Mouse (Mus musculus) lung, adult 2 months (tissue): Measurements from ENCODE around the gene Mroh8.

Experiments
- CTCF ChIP-seq: fragments of 200-500 bp; IDR thresholded peaks from 2 replicates; pipeline ENCODE4 v1.5.1; 2011; ENCODE audit warnings: mild to moderate bottlenecking, low read length, control low read depth; ENCODE audit not compliant: insufficient read depth
- POLR2A ChIP-seq: fragments of 200-500 bp; IDR thresholded peaks from 2 replicates; pipeline ENCODE4 v1.6.1; 2011; ENCODE audit warnings: low read depth, mild to moderate bottlenecking, control low read depth, low read length, borderline replicate concordance; ENCODE audit errors: extremely low read depth

DNA sequence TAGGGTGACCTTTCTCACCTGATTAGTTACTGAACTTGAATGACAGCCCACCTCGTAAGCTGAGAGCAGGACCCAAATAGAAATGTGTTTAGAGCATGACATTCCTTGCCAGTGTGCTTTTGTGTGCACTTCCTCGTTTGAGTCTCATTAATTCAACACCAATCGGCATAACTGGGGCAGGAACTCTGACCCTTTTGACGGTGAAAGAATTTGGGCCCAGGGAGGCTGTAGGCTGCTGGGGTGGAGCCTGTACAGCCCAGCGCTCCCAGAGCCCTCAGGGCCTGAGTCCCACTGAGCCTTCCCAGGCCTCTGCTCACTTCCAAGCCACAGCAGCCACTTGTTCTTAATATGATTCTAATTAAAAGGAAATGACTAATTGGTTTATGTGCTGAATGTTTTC lies 41.5 kb upstream of the Mroh8 start:
- TF ChIP-seq POLR2A, result no peak
- TF ChIP-seq CTCF, result no peak
